Mouse (Mus musculus) embryonic stem cell, embryonic (primary cell): ENCODE measurements around the gene 1700061G19Rik.

Experiments
- CTCF ChIA-PET, 4 experiments: fragments of 300-600 bp in 2 of 4; fragments of 350-600 bp in 2 of 4; sonication (Branson Sonifier 250); formaldehyde crosslinking; loops; one replicate each; lab custom pipeline; 2022; ENCODE audit warnings: inconsistent platforms in 2 of 4; lab: Charles Lee
- POLR2A ChIA-PET, 4 experiments: fragments of 300-600 bp in 2 of 4; fragments of 350-600 bp in 2 of 4; sonication (Branson Sonifier 250); formaldehyde crosslinking; loops; one replicate each; lab custom pipeline; 2022; ENCODE audit warnings: antibody characterized with exemption in 4 of 4, inconsistent platforms in 1 of 4; lab: Charles Lee

Gene 1700061G19Rik

GRCm38 (mm10) chr17:56855421-56855820 lies 19.9 kb upstream of the 1700061G19Rik start:
- ChIA-PET POLR2A (interaction anchor here (0.6 to 9.4 kb wide), 15 partner anchors 9 to 78 kb away, joined by 3 to 102 read pairs (median 7); partner anchors contain the start of gene Rfx2 (in 1 of the 4)), CTCF (interaction anchor here in 2 of 4 experiments (0.6 to 2.2 kb wide), 7 partner anchors 20 to 78 kb away, joined by 3 to 8 read pairs (median 3); partner anchors contain the start of gene 1700061G19Rik (in 1 of the 2))

- ChIA-PET POLR2A (interaction anchor here (0.5 to 9.4 kb wide), 19 partner anchors 9 to 390 kb away, joined by 3 to 102 read pairs (median 4); partner anchors contain the start of genes Dus3l (in 1 of the 4), Gpr108 (in 1 of the 4) and Rfx2 (in 1 of the 4)), CTCF (interaction anchor here in 2 of 4 experiments (0.8 to 1.6 kb wide), 4 partner anchors 29 to 81 kb away, joined by 3 to 5 read pairs (median 3); no protein-coding TSS in a partner anchor)
Observed at GRCm38 (mm10) chr17:56858216-56858615, 17.1 kb upstream of the 1700061G19Rik start.

- CTCF ChIA-PET = interaction anchor here in 3 of 4 experiments (0.6 to 1.6 kb wide), 10 partner anchors 10 to 122 kb away, joined by 3 to 8 read pairs (median 3); no protein-coding TSS in a partner anchor
- POLR2A ChIA-PET = interaction anchor here (0.5 to 9.4 kb wide), 25 partner anchors 9 to 186 kb away, joined by 3 to 102 read pairs (median 4); partner anchors contain the start of genes Dus3l (in 1 of the 4), Ranbp3 (in 1 of the 4) and Rfx2 (in 1 of the 4)
Observed at GRCm38 (mm10) chr17:56858922-56859321, 16.4 kb upstream of the 1700061G19Rik start.

- ChIA-PET CTCF (interaction anchor here in 2 of 4 experiments (0.6 to 1.4 kb wide), 7 partner anchors 27 to 104 kb away, joined by 3 to 4 read pairs (median 3); partner anchors contain the start of gene Nrtn (in 1 of the 2)), POLR2A (interaction anchor here (0.5 to 7.7 kb wide), 44 partner anchors 9 to 234 kb away, joined by 3 to 49 read pairs (median 4); partner anchors contain the start of genes Acsbg2 (in 2 of the 4), 1700061G19Rik (in 1 of the 4), Gtf2f1 (in 1 of the 4) and Khsrp (in 1 of the 4))
Observed at GRCm38 (mm10) chr17:56861197-56861596, 14.1 kb upstream of the 1700061G19Rik start.

- ChIA-PET POLR2A (interaction anchor here in 3 of 4 experiments (0.7 to 6.9 kb wide), 25 partner anchors 8 to 243 kb away, joined by 3 to 70 read pairs (median 5); partner anchors contain the start of genes 1700061G19Rik (in 2 of the 3), Acsbg2 (in 2 of the 3), Dus3l (in 2 of the 3) and Khsrp (in 1 of the 3)), CTCF (interaction anchor here (0.6 to 1.6 kb wide), 4 partner anchors 13 to 134 kb away, joined by 3 to 4 read pairs (median 4); no protein-coding TSS in a partner anchor)
Observed at GRCm38 (mm10) chr17:56866071-56866470, 9.2 kb upstream of the 1700061G19Rik start.

- POLR2A ChIA-PET = interaction anchor here (0.6 to 9.6 kb wide), 37 partner anchors 8 to 242 kb away, joined by 3 to 95 read pairs (median 4); partner anchors contain the start of genes Dus3l (in 1 of the 4) and Rfx2 (in 1 of the 4)
- CTCF ChIA-PET = interaction anchor here in 3 of 4 experiments (0.9 to 1.5 kb wide), 4 partner anchors 10 to 36 kb away, joined by 3 read pairs; no protein-coding TSS in a partner anchor
Observed at GRCm38 (mm10) chr17:56869481-56869977, 5.7 kb upstream of the 1700061G19Rik start.

GRCm38 (mm10) chr17:56870287-56870953 lies 4.9 kb upstream of the 1700061G19Rik start:
- CTCF ChIA-PET = interaction anchor here in 2 of 4 experiments (0.8 to 1.5 kb wide), 3 partner anchors 9 to 109 kb away, joined by 3 read pairs; no protein-coding TSS in a partner anchor
- POLR2A ChIA-PET = interaction anchor here (0.7 to 9.6 kb wide), 22 partner anchors 8 to 109 kb away, joined by 3 to 95 read pairs (median 6); partner anchors contain the start of gene Rfx2 (in 1 of the 4)

- CTCF ChIA-PET = interaction anchor here in 1 of 4 experiments (0.7 to 1.0 kb wide), 3 partner anchors 16 to 347 kb away, joined by 3 read pairs; no protein-coding TSS in a partner anchor
- POLR2A ChIA-PET = interaction anchor here in 3 of 4 experiments (0.6 to 9.6 kb wide), 22 partner anchors 8 to 287 kb away, joined by 3 to 95 read pairs (median 5); partner anchors contain the start of genes Khsrp (in 1 of the 3), Rfx2 (in 1 of the 3) and Safb2 (in 1 of the 3)
Observed at GRCm38 (mm10) chr17:56871767-56872166, 3.5 kb upstream of the 1700061G19Rik start.

GRCm38 (mm10) chr17:56872512-56872911 lies 2.8 kb upstream of the 1700061G19Rik start:
- CTCF ChIA-PET = interaction anchor here in 1 of 4 experiments (0.7 to 1.1 kb wide), 2 partner anchors 15 to 58 kb away, joined by 3 read pairs; no protein-coding TSS in a partner anchor
- POLR2A ChIA-PET = interaction anchor here in 2 of 4 experiments (0.9 to 9.6 kb wide), 16 partner anchors 8 to 159 kb away, joined by 3 to 95 read pairs (median 6); partner anchors contain the start of genes Gm17949 (in 1 of the 2), Gtf2f1 (in 1 of the 2), Khsrp (in 1 of the 2) and Rfx2 (in 1 of the 2)

GRCm38 (mm10) chr17:56874237-56874636 lies 1.0 kb upstream of the 1700061G19Rik start, which contains the start of gene Acsbg2:
Gene Acsbg2, minus strand, starts transcription at chr17:56874447.
- ChIA-PET POLR2A (interaction anchor here in 3 of 4 experiments (0.8 to 9.6 kb wide), 16 partner anchors 8 to 157 kb away, joined by 3 to 95 read pairs (median 5); partner anchors contain the start of genes Dus3l (in 1 of the 3), Khsrp (in 1 of the 3) and Rfx2 (in 1 of the 3)), CTCF (interaction anchor here in 1 of 4 experiments (0.7 kb wide), 1 partner anchor 10 kb away, joined by 3 read pairs; no protein-coding TSS in a partner anchor)

GRCm38 (mm10) chr17:56876465-56876864 lies 1.2 kb downstream of the 1700061G19Rik start:
- POLR2A ChIA-PET = interaction anchor here in 3 of 4 experiments (0.6 to 9.6 kb wide), 48 partner anchors 8 to 167 kb away, joined by 3 to 81 read pairs (median 6); partner anchors contain the start of genes Dus3l (in 3 of the 3), Rfx2 (in 2 of the 3), Alkbh7 (in 1 of the 3) and Khsrp (in 1 of the 3)
- CTCF ChIA-PET = interaction anchor here in 2 of 4 experiments (1.2 kb wide), 2 partner anchors 11 to 112 kb away, joined by 4 to 5 read pairs; partner anchors contain the start of gene Dus3l (in 1 of the 2)

GRCm38 (mm10) chr17:56876981-56877380 lies 1.7 kb downstream of the 1700061G19Rik start:
- ChIA-PET CTCF (interaction anchor here (0.6 to 1.3 kb wide), 6 partner anchors 11 to 112 kb away, joined by 3 to 5 read pairs (median 3); partner anchors contain the start of gene Dus3l (in 1 of the 4)), POLR2A (interaction anchor here (0.6 to 4.7 kb wide), 56 partner anchors 8 to 265 kb away, joined by 3 to 70 read pairs (median 4); partner anchors contain the start of genes Dus3l (in 3 of the 4), Mllt1 (in 2 of the 4), Rfx2 (in 2 of the 4) and Alkbh7 (in 1 of the 4))

GRCm38 (mm10) chr17:56877426-56877825 lies 2.1 kb downstream of the 1700061G19Rik start:
- POLR2A ChIA-PET = interaction anchor here (0.5 to 4.7 kb wide), 59 partner anchors 8 to 651 kb away, joined by 3 to 70 read pairs (median 4); partner anchors contain the start of genes Dus3l (in 3 of the 4), Rfx2 (in 2 of the 4), Alkbh7 (in 1 of the 4) and Khsrp (in 1 of the 4)
- CTCF ChIA-PET = interaction anchor here (0.6 to 1.3 kb wide), 7 partner anchors 10 to 113 kb away, joined by 3 to 5 read pairs (median 3); partner anchors contain the start of gene Dus3l (in 1 of the 4)

GRCm38 (mm10) chr17:56883612-56884011 lies 8.3 kb downstream of the 1700061G19Rik start:
- CTCF ChIA-PET = interaction anchor here in 1 of 4 experiments (0.6 kb wide), 2 partner anchors 9 to 23 kb away, joined by 3 read pairs; partner anchors contain the start of gene Acsbg2
- POLR2A ChIA-PET = interaction anchor here in 2 of 4 experiments (0.6 to 8.7 kb wide), 15 partner anchors 7 to 139 kb away, joined by 3 to 95 read pairs (median 5); partner anchors contain the start of gene Acsbg2 (in 1 of the 2)

GRCm38 (mm10) chr17:56884331-56884730 lies 9.1 kb downstream of the 1700061G19Rik start:
- CTCF ChIA-PET = interaction anchor here in 2 of 4 experiments (0.6 kb wide), 3 partner anchors 10 to 24 kb away, joined by 3 read pairs; partner anchors contain the start of gene Acsbg2 (in 1 of the 2)
- POLR2A ChIA-PET = interaction anchor here in 3 of 4 experiments (0.6 to 8.7 kb wide), 13 partner anchors 10 to 140 kb away, joined by 3 to 95 read pairs (median 6); partner anchors contain the start of genes Acsbg2 (in 1 of the 3) and Dus3l (in 1 of the 3)
